Mouse (Mus musculus) small intestine, adult 2 months (tissue): ENCODE results near the gene Ndrg2.

Source experiments
- CTCF ChIP-seq: fragments of 200-500 bp; IDR thresholded peaks from 2 replicates; pipeline ENCODE4 v1.5.1; 2012; ENCODE audit warnings: low read depth, mild to moderate bottlenecking, control low read depth, inconsistent platforms, low read length, moderate library complexity, mixed read lengths; ENCODE audit not compliant: insufficient replicate concordance, insufficient read length; ENCODE audit errors: extremely low read depth
- POLR2A ChIP-seq: fragments of 200-500 bp; IDR thresholded peaks from 2 replicates; pipeline ENCODE4 v1.6.1; 2012; ENCODE audit warnings: low read depth, mild to moderate bottlenecking, control low read depth, inconsistent platforms, low read length, moderate library complexity

DNA sequence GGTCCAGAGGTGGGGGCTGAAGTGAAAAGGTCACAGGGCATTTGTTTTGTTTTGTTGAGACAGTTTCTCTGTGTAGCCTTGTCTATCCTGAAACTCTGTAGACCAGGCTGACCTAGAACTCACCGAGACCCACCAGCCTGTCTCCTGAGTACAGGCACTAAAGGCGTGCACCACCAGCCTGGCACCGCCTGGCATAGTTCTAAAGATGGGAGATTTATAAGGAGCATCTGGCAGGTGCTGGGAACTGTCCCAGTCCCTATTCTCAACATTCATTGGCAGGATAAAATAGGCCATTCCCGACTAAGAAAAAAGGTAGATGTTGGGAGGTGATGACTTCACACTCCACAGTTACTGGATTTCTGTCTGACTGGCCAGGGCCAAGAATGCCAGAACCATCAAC is 5.0 kb upstream of the Ndrg2 start:
- TF ChIP-seq POLR2A = no peak
- TF ChIP-seq CTCF = no peak
